Mouse (Mus musculus): ENCODE measurements around the gene Lrtm2.
"Not testable (repeated sequence)": the region's sequence is repeated elsewhere in the genome, so short reads cannot be mapped to it uniquely, and the experiment has no call there.

Gene Lrtm2

DNA sequence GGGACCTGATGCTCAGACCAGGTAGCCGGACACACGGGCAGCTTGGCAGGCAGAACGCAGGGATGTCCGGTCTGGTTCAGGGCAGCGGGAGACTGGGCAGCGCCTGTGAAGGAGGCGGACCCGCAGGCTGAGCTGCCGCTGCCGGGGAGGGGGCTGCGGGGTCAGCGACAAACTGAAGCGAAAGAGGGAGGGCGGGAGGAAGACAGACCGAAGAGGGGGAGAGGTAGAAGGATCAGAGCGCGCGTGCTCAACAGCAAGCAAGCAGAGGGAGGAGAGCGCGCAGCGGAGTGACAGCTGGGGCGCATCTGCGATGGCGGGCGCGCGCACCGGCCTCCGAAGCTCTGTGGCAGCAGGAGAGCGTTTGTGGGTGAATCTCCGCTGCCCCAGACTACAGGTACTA, at the start of gene Lrtm2:
Gene Lrtm2, minus strand, starts transcription at position 261 of the 400 bp plus-strand sequence.
- DNase-seq (ENCODE audit: low spot score in 2 of 2), result no peak

DNA sequence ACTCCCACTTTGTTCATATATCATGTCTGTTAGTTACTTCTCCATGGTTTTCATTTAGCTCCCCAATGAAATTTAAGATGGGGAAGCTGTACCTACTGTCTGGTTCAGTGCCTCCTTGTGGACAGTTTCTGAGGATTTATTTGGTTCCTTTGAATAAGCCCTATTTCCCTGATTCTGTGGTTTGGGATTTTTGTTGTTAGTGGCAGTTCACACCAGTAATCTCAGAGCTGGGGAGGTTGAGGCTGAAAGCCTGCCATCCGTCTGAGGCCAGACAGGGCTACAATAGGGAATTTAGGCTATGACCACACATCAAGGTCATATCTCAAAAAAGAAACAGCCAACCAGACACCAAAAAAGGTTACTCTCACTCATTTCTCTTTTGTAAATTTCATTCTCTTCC, 48.1 kb upstream of the Lrtm2 start:
- DNase-seq (ENCODE audit: low spot score in 2 of 2), result no peak

DNA sequence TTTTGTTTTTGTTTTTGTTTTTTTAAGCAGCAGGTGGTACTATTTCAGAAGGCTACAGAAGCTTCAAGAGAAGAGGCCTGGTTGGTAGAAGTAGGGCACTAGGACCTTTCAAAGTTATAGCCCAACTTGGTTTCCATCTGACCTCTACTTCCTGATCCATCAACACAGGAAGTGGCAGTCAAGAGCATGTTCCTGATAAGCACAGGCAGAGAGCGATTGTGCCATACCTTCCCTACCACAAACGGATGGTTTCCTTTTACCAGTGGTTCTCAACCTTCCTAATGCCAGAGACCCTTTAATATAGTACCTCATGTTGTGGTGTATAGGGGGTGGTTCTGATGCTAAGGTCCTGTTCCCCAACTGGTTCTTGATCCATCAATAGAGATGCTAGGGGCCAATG, 47.0 kb upstream of the Lrtm2 start:
- peak in 1 of 2 experiments; percentile 27 for DNase-seq (ENCODE audit: low spot score in 2 of 2)

DNA sequence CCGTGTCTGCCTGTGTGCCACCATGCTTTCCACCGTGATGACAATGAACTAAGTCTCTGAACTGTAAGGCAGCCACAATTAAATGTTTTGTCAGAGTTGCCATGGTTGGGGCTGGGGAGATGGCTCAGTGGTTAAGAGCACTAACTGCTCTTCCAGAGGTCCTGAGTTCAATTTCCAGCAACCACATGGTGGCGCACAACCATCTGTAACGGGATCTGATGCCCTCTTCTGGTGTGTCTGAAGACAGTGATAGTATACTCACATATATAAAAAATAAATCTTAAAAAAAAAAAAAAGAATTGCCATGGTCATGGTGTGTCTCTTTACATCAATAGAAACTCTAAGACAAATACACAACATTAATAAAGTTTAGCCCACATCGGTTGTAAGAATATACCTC, 44.5 kb upstream of the Lrtm2 start:
- DNase-seq (ENCODE audit: low spot score in 2 of 2), result no peak

DNA sequence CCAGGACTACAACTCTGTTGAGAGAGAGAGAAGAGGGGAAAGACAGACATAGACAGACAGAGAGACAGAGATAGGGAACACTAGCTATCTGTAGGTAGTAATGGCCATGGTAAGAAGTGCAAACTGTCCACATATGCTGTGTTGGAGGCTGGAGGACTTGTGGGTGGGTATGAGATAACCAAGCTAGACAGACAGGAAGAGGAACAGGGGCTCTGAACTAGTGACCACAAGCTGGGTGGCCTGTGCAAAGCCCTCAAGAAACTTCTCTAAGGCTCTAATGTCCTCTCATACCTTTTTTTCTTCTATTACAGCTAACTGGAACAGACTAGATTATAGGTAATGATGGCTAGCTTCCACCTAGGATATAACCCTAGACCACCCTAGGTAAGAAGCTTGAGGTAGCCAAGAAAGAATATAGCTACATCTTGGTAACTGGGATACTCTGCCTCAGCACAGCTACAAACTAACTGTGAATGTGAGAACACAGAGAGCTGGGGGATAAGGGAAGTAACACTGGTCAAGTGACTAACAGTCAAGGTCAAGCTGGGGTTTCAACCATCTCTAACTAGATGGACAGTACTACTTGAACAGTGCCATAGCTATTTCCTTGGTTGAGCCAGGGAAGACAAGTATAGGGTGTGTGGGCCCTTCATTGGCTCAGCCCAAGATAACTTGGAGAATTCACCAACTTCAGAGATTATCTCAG, 42.6 kb upstream of the Lrtm2 start:
- DNase-seq (ENCODE audit: low spot score in 2 of 2), result no peak

DNA sequence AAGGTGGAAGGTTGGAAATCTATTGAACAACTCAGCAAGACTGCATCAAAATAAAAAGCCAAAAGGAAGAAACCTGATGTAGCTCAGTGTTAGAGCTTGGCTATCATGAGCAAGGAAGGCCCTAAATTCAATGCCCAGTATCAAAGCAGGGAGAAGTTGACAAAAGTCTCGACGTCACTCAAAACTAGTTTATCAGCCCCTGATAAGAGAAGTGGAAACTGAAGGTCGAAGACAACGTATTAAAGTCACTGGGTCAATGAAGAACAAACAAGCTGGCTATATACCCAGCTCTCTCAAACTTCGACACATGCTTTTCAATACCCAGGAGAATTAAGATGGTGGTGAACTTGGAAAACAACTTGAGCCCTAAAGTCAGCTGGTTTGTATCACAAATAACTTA, 41.7 kb upstream of the Lrtm2 start:
- no peak for DNase-seq (ENCODE audit: low spot score in 2 of 2)

DNA sequence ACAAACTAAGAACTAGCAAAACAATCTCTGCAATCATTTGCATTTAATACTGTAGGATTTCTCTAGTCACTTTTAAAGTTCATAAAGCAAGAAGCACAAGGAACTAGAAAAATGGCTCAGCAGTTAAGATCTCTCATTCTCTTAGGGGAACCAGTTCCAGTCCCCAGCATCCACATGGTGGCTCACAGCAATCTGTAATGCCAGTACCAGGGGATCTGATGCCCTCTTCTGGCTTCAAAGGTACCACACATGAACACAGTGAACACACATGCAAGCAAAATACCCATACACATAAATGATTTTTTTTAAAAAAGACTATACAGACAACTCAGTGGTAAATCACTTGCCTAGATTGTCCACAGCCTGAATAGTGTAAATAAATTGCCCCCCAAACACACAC, 41.1 kb upstream of the Lrtm2 start:
- no peak for DNase-seq (ENCODE audit: low spot score in 2 of 2)

DNA sequence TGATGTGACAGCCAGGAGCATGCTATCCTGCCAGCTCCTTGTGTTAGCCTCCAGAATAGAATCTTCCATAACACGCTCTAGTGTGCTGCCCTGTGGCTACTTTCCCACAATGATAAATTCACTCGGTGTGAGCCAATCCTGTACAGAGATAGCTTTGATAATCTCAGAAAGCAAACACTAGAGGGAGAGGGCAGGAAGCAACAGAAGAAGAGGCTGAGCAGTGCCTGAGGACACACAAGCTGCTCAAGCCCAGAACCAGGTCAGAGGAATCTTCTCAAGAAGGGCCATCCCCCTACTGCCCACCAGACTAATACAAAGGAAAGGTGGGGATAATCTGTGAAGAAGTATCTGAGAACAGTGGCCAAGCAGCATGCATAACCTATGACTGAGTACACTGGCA, 36.8 kb upstream of the Lrtm2 start:
- DNase-seq (ENCODE audit: low spot score in 2 of 2), result no peak

DNA sequence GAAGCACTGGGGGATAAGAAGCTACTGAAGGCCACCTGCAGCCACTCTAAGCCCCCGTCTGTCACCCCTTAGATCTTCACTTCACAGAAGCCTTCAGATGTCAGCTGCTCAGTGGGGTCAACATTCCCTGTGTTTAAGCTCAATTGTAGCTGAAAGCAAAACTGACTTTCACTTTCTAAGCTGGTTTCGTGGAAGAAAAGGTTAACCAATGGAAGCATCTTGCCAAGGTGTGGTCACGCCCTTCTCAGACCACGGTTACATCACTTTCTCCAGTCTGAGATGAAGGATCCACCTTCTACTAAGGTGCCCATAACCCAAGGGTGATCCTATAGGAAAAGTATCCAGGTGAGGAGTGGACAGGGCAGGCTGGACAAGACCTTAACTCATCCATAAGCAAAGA, 36.2 kb upstream of the Lrtm2 start:
- DNase-seq (ENCODE audit: low spot score in 2 of 2), result not testable (repeated sequence)

DNA sequence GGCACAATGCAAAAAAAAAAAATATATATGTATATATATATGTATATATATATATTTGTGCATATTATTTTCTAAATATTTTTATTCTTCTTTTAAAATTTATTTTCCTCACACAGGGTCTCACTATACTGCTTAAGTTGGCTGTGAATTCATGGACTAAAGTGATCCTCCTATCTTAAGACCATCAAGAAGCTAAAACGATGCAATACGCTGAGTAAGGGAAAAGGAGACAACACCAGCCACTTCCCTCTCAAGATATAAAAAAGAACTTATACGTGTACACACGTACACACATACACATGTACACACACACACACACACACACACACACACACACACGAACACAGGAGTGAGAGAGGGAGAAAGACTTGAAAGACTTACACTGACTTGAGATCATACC, 33.0 kb upstream of the Lrtm2 start:
- no peak for DNase-seq (ENCODE audit: low spot score in 2 of 2)

DNA sequence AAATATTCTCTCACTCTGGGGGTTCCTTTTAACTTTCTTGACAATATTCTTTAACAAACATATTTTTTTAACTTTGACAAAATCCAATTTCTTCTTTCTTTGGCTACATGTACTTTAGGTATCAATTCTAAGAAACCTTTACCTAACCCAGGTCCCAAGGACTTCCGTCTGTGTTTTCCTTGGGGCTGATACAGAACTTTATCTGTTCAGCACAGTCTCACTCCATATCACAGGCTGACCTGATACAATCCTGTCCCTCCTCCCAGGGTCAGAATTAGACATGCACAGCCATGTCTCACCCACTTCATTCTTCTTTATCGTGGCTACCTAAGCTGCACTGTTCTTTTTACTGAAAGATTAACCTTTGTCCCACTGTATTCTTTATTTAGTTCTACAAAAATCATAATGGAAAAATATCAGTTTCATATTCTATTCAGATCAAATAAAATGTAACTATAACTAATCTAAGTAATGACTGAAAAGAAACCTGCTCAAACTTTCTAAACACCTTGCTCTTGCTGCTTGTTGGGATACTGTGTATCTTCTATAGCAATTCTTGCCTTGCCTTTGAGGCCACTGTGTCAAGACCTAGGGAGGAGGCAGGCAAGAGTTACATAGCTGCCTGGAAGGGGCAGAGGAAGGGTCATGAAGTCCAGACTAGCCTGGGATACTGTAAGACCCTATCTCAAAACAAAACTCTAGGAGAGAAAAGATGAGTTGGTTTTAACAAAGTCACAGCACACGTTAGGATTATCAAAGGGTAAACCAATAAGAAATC, 30.5 kb upstream of the Lrtm2 start:
- DNase-seq (ENCODE audit: low spot score in 2 of 2), result no peak

DNA sequence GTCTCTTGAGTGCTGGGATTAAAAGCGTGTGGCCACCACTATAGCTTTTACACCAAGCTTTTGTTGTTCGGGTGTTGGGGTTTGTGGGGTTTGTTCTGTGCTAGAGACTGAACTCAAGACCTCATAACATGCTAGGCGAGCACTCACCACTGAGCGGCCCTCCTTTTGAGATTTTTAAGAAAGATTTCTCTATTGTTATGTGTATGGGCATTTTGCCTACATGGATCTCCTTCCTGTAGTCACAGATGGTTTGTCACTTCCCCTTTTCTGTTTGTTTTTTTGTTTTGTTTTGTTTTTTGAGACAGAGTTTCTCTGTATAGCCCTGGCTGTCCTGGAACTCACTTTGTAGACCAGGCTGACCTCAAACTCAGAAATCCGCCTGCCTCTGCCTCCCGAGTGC, 29.7 kb upstream of the Lrtm2 start:
- not testable (repeated sequence) for DNase-seq (ENCODE audit: low spot score in 2 of 2)

DNA sequence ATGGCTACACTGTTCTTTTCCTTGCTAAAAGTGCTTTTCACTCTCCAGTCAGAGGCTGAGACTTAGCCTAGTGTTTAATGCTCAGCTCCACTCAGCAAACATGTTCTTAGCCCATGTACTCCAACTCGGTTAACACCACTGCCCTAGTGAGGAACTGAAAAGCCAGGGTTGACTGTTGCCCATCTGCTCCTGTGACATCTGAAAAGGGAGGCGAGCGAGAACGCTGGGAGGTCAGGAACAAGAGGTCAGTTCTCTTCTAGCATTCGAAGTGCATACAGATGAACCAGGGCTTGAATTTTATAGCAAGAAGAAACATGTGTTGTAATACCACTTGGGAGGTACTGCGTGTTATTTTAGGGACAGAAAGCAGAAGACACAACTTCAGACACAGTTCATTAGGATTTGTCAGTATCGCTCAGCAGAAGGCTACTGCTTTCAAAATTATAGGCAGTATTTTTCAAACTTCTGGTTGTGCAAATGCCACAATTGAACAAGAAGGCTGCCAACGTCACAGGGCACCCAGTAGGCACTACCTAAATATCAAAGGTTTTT, 27.5 kb upstream of the Lrtm2 start:
- DNase-seq (ENCODE audit: low spot score in 2 of 2), result no peak

DNA sequence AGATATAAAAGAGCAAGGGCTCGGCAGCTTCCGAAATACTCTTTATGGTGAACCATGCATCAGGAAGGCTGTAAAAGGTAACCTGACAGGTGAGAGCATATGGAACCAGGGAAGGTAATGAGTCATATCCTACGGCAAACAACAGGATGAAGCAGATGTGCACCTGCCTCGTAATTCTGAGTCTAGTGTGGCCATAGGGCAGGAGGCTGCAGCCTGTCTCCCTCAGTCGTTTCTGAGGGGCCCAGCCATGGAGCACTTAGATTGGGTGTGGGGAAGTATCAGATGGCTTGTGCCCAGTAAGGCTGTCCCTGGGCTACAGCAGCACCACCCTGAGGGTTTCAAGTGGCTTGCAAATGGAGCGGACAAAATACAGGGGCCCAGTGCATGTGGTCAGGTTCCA, 21.9 kb upstream of the Lrtm2 start:
- no peak for DNase-seq (ENCODE audit: low spot score in 2 of 2)

DNA sequence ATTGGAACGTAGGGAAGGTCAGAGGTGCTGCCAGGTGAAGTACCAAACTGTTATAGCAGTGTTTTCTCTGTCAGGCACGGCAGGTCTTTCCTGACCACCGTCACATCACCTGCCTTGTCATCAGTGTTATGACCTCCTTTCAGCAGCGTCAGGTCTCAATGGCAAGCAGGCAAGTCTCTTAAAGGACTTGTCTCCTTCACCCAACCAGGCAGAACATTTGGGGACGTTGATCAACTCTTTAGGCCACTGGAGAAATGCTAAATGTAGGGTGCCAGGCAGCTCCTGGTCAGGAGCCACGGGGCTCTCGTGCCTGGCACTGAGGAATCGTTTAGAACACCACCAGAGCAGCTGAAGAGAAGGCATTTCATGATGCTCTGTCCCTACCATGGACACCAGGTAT, 21.1 kb upstream of the Lrtm2 start:
- no peak for DNase-seq (ENCODE audit: low spot score in 2 of 2)

DNA sequence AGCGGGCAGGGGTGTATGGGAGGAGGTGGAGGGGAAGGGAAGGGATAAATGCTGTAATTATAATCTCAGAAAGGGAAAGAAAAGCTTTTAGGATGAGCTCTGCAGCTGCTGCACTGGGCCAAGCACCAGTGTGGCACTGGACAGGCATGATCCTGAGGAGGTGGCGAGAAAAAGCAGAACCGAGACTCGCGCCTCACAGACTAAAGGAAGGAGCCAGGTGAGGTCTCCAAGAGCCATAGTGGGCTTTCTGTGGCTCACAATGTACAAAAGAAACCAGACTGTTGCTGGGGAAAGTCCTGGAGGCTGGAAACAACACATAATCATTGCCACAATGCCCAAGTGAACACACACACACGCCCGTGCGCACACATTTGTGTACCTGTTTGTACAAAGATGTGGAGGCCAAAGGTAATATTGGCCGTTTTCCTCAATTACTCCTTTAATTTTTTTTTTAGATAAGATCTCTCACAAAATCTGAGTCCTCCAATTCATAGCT, 20.2 kb upstream of the Lrtm2 start:
- no peak for DNase-seq (ENCODE audit: low spot score in 2 of 2)

DNA sequence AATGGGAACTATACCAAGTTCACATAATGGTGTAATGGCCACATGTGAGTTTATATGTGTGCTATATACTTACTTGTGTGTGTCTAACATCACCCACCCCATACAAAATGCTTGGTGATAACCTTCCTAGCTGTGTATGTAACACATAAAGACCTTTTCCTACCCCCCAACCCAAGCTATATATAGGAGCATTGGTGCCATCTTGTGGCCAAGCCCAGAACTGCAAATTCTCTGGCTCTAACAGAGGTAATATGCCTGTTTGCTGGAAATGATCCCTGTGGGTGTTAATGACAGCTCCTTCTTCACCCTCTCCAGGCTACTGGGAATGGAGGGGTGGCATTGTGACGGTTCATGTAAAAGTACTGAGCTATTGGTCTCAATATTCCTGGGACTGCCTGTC, 17.7 kb upstream of the Lrtm2 start:
- DNase-seq (ENCODE audit: low spot score in 2 of 2), result peak; percentile 37 to 59

DNA sequence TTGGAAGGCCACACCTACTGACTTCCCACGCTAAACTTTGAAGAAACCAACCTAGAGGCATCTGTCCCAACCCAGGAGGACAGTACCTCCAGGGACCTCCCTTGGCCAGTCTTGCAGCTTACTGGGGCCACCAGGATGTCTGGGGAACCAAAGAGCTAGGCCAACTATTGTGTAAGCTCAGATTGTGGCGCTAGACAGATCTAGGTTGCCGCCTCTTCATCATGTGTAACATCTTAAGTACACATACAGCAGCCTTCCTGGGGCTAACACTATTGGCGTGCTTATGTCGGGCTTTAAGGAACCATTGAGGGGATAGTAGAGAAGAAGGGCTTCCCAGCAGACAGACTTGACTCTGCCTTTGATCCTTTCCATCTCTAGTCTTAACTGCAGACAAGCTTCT, 17.2 kb upstream of the Lrtm2 start:
- no peak for DNase-seq (ENCODE audit: low spot score in 2 of 2)

DNA sequence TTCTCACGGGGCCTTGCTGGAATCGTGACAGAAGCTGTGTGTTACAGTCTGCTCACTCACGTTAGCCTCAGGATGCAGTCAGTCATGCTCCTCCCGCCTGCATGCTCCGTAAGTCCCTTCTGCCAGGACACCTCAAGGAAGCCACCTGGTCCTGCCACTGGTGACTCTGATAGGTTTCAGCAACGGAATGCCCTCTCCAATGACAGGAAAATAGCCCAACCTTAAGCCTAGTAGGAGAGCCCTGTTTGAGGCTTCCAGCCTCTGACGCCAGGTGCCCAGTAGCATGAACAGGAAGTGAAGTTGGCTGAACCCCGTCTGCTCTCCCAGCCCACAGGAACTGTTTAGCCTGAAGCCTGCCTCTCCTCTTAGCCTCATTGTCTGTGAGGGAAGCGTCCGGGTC, 15.7 kb upstream of the Lrtm2 start:
- no peak for DNase-seq (ENCODE audit: low spot score in 2 of 2)

DNA sequence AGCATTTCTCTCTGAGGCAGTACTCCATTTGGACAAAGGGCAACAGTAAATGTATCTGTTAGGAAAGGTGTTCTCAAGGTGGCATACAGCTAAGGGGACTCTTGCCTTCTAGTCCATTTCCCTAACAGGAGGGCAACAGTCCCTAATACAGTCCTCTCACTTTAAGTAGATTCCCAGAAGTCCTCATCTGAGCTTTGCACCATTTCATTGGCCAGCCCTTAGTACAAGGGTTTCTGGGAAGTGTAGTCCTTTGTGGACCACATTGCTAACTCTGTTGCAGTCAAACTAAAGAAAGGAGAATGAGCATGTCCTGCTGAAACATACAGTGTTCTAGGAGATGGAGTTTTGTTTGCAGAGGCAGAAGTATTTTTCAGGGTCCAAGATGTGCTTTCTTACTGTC, 10.8 kb upstream of the Lrtm2 start:
- DNase-seq (ENCODE audit: low spot score in 2 of 2), result no peak

DNA sequence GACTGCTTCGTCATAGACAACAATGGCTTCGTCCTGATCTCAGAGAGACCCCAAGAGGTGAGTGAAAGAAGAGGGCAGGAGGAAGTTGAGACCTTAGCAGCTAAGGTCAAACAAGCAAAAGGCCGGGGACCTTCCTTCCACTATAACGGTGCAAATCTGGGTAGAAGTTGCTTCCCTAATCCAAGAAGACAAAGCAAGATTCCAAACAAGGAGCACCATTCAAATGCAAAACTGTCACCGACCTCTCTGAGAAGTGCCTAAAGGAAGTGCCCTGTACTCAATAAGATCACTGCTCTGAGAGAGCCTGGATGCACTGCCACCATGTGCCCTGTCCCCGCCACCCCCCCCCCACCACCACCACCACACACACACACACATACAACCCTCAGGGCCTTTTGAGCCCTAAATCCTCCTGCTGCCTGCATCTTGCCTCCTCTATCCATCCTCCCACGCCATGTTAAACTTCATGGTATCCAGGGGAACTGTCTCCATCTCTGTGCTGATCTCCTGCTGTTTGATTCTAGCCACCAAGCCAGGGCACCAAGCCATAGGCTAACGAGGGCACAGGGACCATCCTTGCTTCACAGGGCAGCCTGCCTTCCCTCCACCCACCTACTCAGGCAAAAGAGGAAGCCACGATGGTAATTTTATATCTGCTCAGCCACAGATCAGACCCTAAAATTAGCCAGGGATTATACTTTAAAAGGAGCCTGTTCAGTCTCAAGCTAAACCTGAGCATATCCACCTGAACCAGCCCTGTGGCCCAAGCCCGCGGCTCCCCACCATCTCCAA, 7.8 kb upstream of the Lrtm2 start:
- no peak for DNase-seq (ENCODE audit: low spot score in 2 of 2)

DNA sequence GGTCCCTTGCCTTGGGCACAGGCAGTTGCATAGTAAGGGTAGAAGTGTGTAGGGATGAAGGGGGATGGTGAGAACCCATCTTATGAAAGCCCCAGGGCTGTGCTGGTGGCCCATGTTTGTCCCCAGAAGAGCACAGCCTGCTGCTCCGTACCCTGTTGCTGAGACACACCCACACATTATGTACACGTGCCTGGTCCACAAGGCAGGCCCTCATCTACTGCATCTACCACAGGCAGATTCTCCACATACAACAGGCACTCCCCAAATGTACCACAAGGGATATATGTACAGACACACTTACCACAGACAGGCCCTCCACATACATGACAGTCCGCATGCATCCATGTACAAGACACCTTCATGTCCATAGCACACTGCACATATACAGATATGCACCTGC, 6.7 kb upstream of the Lrtm2 start:
- DNase-seq (ENCODE audit: low spot score in 2 of 2), result no peak
